Mouse (Mus musculus) cortical plate, adult 2 months (tissue): Measurements from ENCODE around the gene Rsph6a. TPM values are rescaled to one million over a fixed set of nuclear protein-coding genes. Genes with fewer than 3 reads are reported as not detected.
A peak's percentile ranks its signal among the peaks of the same experiment; 100 is the strongest.

Source experiments
- H3K27ac ChIP-seq: fragments of 200-500 bp; 2 replicates; pipeline ENCODE4 v1.5.1; 2012; ENCODE audit warnings: low read length, control low read depth, inconsistent platforms; ENCODE audit not compliant: insufficient read depth
- H3K4me1 ChIP-seq: fragments of 200-500 bp; 2 replicates; pipeline ENCODE4 v1.6.1; 2011; ENCODE audit warnings: low read length; ENCODE audit not compliant: control insufficient read depth, insufficient read depth
- H3K4me3 ChIP-seq: fragments of 200-500 bp; 2 replicates; pipeline ENCODE4 v1.5.1; 2011; ENCODE audit warnings: mild to moderate bottlenecking, low read length, control low read depth; ENCODE audit not compliant: insufficient read depth
- CTCF ChIP-seq: fragments of 200-500 bp; IDR thresholded peaks from 2 replicates; pipeline ENCODE4 v1.5.1; 2011; ENCODE audit warnings: mild to moderate bottlenecking, control low read depth, low read length; ENCODE audit not compliant: insufficient read depth; ENCODE audit errors: extremely low read depth
- POLR2A ChIP-seq: fragments of 200-500 bp; IDR thresholded peaks from 2 replicates; pipeline ENCODE4 v1.6.1; 2011; ENCODE audit warnings: mild to moderate bottlenecking, low read length, control low read depth; ENCODE audit not compliant: insufficient read depth; ENCODE audit errors: extremely low read depth
- polyA plus RNA-seq: library from polyadenylated mRNA; depleted of rRNA; stranded (reverse); fragments of >200 nt; gene quantifications from 2 replicates; pipeline ENCODE4 v1.2.3, GENCODE M21; 2012; rRNA removed

Rsph6a gene
- polyA plus RNA-seq, result 0.10 and 0.17 TPM in 2 replicates

DNA sequence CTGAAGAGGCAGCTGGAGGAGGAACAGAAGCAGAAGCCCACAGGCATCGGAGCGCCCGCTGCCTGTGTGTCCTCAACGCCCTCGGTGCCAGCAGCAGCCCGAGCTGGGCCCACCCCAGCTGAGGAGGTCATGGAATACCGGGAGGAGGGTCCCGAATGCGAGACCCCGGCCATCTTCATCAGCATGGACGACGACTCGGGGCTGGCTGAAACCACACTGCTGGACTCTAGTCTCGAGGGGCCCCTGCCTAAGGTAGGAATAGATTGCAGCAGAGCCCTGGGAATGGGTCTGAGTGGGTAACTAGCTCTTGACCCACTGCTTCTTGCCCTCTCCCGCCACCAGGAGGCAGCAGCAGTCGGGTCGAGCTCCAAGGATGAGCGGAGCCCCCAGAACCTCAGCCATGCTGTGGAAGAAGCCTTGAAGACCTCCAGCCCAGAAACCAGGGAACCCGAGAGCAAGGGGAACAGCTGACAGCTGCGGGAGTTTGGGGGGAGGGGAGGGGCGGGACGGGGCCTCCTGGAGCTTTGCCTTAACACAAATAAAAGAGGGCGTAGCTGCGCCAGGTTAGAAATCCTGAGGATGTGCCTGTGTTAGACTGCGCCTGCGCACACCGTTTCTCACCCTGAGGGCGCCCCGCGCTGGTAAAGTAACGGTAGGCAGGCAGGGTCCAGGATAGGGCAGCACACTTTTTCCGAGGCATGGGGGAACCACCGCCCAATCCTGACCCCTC lies at the start of gene Rsph6a:
Rsph6a (plus strand) TSS at position 644 of the 730 bp plus-strand sequence.
- TF ChIP-seq POLR2A (no peak), CTCF (peak; percentile 45)
- Histone ChIP-seq H3K4me1 (peaks cover 19% of the 10 kb centered on the region), H3K27ac (no peak within 1 kb of the TSS), H3K4me3 (no peak within 1 kb of the TSS)

DNA sequence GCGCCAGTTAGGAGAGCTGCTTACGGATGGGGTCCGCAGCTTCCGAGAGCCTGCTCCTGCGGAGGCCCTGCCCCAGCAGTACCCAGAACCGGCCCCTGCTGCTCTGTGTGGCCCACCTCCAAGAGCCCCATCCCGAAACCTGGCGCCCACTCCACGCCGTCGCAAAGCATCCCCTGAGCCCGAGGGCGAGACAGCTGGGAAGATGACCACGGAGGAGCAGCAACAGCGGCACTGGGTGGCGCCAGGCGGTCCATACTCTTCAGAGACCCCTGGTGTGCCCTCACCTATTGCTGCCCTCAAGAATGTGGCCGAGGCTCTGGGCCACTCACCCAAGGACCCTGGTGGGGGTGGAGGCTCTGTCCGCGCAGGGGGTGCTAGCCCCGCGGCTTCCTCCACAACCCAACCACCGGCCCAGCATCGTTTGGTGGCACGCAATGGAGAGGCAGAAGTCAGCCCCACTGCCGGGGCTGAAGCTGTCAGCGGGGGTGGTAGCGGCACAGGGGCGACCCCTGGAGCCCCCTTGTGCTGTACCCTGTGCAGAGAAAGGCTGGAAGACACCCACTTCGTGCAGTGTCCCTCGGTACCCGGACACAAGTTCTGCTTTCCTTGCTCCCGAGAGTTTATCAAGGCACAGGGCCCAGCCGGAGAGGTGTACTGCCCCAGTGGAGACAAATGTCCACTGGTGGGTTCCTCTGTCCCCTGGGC lies 48.9 kb upstream of the Rsph6a start:
- TF ChIP-seq POLR2A, result no peak
- no peak for TF ChIP-seq CTCF
- Histone ChIP-seq H3K4me1 (no peaks in the 10 kb centered on the region), H3K27ac (no peak overlapping the region), H3K4me3 (peak overlapping the region; percentile 42; the same call in 1 of the 2 replicates)

DNA sequence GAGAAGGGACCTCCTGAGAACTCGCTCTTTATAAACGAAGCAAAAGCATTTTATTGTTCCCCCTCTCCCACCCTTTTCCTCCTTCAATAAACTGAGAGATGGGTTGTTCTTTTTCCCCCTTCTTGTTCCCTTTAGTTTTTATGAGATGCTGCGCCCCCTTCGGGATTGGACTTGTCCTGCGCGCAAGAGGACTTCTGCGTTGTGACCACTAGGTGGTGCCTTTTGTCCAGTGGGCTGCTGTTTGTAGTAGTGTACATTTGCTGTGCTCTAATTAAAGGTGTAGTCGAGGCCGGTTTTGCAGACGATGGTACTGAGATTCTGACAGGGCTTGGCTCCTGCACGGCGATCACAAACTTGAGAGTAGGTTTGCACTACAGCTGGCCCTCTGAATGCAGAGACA lies 48.0 kb upstream of the Rsph6a start:
- H3K4me3 ChIP-seq, result no peak overlapping the region
- H3K27ac ChIP-seq, result no peak overlapping the region
- peak; percentile 99 for TF ChIP-seq CTCF
- no peak for TF ChIP-seq POLR2A
- no peaks in the 10 kb centered on the region for H3K4me1 ChIP-seq

DNA sequence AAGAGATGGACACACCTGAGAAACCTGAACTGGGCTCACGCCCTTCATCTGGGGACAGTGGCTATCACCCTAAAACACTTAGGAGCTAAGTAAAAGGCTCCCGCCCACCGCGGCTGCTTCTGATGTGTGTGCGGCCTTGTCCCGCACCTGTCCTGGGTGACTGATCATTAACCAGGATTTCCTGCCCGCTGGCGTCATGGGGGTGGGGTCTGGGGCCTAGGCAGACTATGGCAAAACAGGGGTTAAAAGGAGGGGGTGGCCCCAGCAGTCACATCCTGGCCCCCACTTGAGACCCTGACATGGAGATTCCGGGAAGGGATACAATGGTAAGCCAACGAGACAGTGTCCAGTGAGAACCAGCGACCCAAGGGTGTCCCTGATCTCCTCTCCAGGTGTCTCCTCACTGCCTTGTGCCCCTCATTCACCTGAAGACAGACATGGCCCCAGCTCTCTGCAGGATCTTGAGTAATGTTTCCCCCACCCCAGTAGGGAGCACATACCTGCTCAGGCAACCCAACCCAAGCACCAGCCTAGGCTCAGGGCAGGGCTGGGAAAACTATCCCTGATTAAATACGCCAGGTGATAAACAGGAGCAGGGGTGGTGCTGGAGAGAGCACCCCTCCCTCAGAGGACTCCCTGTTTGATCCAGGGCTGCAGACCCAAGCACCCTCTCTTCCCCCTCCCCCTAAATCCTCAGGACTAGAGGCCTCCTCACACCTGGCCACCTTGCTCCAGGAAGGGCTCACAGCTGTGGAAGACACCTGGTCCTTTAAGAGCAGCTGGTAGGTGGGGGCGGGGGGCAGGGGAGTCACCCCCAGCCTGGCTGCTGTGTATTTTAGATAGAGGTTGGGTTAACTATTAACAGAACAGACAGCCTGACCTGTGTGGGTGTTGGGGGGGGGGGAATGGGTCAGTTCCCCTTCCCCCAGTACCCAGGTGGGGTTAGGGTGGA lies 47.2 kb upstream of the Rsph6a start:
- no peak overlapping the region for H3K4me3 ChIP-seq
- H3K4me1 ChIP-seq, result no peaks in the 10 kb centered on the region
- H3K27ac ChIP-seq, result no peak overlapping the region
- TF ChIP-seq CTCF, result no peak
- no peak for TF ChIP-seq POLR2A

DNA sequence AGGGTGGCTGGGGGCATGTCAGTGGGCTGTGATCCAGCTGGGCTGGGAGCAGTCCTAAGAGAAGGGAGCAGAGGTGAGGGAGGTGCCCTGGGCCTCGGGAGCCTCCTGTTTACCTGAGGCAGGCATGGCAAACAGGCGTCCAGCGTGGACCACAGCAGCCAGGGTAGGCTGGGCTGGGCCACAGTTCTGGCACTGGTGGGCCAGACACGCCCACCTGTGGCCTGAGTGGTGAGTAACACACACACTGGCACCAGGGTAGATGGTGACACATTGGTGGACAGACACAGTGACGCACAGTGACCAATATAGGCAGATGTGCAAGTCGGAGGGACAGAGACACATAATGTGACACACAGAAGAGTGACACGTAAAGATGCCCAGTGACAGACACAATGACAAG lies 43.9 kb upstream of the Rsph6a start:
- H3K27ac ChIP-seq, result no peak overlapping the region
- no peak overlapping the region for H3K4me3 ChIP-seq
- H3K4me1 ChIP-seq, result no peaks in the 10 kb centered on the region
- TF ChIP-seq CTCF, result no peak
- no peak for TF ChIP-seq POLR2A

DNA sequence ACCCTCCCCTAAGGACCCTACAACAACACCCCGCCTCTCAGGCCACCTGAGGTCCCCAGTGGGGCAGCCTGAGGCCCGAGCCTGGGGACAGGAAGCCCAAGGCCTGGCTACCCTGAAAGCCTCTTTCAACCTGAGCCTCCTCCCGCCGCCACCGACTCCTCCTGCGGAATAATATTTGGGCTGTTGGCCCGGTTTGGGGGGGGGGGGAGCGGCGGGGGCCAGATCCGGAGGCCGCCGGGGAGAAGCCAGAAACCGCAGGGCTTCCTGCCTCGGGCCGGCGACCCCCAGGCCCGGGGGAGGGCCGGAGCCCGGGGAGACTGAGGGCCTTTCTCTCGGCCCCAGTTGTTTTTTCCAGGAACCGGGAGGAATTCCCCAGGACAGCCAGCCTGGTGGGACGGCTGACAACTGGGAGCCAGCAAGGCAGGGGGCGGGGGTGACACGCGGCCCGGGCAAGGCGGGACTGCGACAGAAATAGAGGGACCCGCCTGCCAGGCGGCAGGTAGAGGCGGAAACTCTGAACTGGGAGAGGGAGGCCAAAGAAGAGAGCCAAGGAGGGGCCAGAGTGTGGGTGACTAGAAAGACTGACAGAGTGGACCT lies 42.4 kb upstream of the Rsph6a start:
- Histone ChIP-seq H3K27ac (no peak overlapping the region), H3K4me1 (no peaks in the 10 kb centered on the region), H3K4me3 (no peak overlapping the region)
- TF ChIP-seq CTCF (no peak), POLR2A (no peak)

DNA sequence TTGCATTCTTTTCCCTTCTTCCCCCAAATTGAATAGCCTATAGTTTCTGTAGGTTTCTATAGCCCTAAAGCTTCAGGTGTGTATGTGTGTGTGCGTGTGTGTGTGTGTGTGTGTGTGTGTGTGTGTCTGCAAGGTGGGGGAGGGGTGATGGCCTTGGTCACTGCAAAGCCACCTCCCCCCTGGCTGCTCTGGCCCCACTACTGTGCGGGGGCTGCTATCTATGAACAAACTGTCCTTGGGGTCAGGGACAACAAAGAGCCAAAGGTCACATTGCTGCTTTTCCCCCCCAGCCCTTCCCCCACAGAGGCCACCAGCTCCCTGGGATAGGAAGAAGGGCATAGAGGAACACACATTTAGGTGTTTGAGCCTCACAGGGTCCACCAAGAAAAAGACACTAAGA lies 41.6 kb upstream of the Rsph6a start:
- Histone ChIP-seq H3K4me3 (no peak overlapping the region), H3K27ac (no peak overlapping the region), H3K4me1 (no peaks in the 10 kb centered on the region)
- TF ChIP-seq POLR2A, result no peak
- TF ChIP-seq CTCF, result no peak

DNA sequence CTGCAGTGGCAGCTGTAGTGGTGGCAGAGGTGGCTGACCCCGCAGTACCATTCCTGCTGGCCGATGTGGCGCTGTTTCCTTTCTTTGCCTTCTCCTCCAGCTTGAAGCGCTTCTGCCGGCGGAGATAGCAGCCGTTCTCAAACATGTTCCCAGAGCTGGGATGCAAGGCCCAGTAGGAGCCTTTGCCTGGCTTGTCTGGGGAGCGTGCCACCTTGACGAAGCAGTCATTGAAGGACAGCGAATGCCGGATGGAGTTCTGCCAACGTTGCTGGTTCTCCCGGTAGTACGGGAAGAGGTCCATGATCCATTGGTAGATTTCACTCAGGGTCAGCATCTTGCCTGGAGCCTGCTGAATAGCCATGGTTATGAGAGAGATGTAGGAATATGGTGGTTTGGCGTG lies 40.0 kb upstream of the Rsph6a start:
- H3K27ac ChIP-seq, result no peak overlapping the region
- H3K4me1 ChIP-seq, result no peaks in the 10 kb centered on the region
- no peak overlapping the region for H3K4me3 ChIP-seq
- no peak for TF ChIP-seq CTCF
- no peak for TF ChIP-seq POLR2A

DNA sequence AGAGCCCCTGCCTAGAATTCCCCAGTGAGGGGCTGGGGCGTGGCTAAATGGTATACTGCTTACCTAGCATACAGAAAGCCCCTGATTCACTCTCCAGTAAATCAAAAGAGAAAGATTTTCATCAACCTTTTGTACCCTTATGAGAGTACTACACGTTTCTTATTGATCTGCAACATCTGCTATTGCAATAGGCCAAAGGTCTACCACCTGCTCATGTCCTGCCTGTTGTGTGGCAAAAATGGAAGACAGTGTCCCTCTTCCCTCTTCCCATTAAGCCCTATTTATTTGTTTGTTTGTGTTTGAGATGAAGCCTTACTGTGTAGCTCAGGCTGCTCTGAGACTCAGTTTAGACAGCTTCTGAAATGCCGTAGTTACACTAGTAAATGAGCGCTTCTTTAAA lies 38.4 kb upstream of the Rsph6a start:
- Histone ChIP-seq H3K27ac (no peak overlapping the region), H3K4me1 (no peaks in the 10 kb centered on the region), H3K4me3 (no peak overlapping the region)
- TF ChIP-seq CTCF (no peak), POLR2A (no peak)
